Mouse (Mus musculus): Measurements from ENCODE around the gene Ppp1r15b. TPM values are rescaled to one million over a fixed set of nuclear protein-coding genes. Genes with fewer than 3 reads are reported as not detected.

The Ppp1r15b gene
- polyA plus RNA-seq, 1 experiment from 2014 or later, result 46.9 TPM

DNA sequence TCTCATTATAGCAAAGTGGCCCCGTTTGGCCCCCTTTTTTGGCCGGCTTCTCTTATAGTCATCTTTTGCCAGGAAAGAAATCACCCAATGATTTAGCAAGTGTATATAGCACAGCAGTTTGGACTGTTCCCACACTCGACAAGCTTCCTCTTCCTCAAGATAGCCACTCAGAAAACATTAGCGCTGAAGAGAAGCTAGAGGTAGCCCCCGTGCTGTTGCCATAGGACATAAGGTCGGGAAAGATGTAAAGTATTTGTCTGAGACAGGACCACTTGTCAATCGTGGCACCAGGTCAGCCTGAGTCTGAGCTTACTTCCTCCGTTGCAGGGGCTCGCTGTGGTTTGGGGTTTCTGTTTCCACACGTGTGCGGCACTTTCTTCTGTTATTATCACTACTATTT lies 34.2 kb downstream of the Ppp1r15b start:
- no peaks in the 10 kb centered on the region for H3K36me3 ChIP-seq
- peak overlapping the region; percentile 67 for H3K4me3 ChIP-seq (replicated peaks)

DNA sequence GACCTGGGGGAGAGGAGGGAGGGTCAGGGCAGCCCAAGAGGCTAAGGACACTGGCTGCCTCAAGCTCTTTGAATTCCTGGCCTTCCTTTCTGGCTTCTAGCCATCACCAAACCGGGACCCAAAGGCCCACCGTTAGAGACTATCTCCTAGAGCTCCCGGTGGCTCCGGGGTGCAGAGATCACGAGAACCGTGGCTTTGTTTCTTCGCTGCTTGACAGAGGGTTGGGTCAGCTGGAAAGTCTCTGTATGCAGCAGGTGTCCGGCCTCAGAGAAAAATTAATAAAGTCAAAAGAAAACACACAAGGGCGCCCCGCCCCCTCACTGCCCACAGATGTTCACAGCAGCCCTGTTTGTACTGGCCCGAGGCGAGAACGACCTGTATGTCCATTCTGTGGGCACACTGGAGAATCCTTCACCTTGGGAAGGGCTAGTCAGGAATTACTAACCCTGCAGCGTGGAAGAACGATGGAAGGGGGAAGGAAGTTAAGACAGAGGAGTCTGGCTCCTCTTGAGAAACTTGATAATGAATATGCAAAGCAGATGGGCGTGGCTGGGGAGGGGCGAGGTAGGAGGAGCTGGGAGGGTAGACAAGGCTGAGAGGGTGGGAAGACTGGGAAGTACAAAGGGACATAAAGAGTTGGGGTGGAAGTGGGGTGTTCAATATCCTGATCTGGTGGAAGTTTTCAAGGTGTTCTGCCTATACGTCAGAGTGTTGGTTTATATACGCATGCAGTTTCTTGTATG lies 37.5 kb downstream of the Ppp1r15b start:
- Histone ChIP-seq H3K9me3 (no peaks in the 10 kb centered on the region), H3K9ac (no peak overlapping the region), H3K27ac (no peak overlapping the region), H3K4me2 (replicated peaks) (peak overlapping the region; percentile 42), H3K36me3 (no peaks in the 10 kb centered on the region), H3K4me3 (replicated peaks) (no peak overlapping the region), H3K27me3 (replicated peaks) (peaks cover 8% of the 10 kb centered on the region; the same call in 1 of the 2 replicates), H3K4me1 (replicated peaks) (peaks cover 17% of the 10 kb centered on the region)
- no peak for ATAC-seq
- 31% methylated on average over 19 of the region's 19 CpGs for WGBS

More for the DNA sequence above, 34.2 kb downstream of the Ppp1r15b start:
- Histone ChIP-seq H3K4me1 (replicated peaks) (peaks cover 26% of the 10 kb centered on the region), H3K27me3 (replicated peaks) (peaks cover 8% of the 10 kb centered on the region; the same call in 1 of the 2 replicates), H3K27ac (peak overlapping the region; percentile 91), H3K9me3 (no peaks in the 10 kb centered on the region), H3K4me2 (replicated peaks) (peak overlapping the region; percentile 96), H3K9ac (peak overlapping the region; percentile 76)
- 27% methylated on average over 11 of the region's 11 CpGs for WGBS
- no peak for ATAC-seq

DNA sequence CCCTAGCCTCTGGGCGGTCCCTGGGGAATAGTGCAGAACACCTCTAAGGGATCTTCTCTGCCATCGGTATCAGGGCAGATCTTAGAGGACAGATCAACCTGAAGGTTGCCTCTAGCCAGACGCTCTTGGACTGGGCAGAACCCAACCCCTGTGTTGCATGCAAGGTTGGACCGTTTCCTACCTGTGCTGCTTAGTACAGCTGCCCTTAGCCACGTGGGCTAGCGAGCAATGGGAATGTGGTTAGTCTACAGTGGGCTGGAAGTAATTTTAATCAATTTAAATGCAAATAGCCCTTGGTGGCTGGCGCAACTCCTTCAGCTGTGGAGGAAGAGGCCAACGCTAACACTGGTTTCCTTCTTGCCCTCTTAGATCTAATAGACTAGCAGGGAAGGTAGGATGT lies 39.3 kb downstream of the Ppp1r15b start:
- Histone ChIP-seq H3K9ac (no peak overlapping the region), H3K27me3 (replicated peaks) (no peaks in the 10 kb centered on the region), H3K4me2 (replicated peaks) (no peak overlapping the region), H3K9me3 (no peaks in the 10 kb centered on the region), H3K27ac (no peak overlapping the region), H3K36me3 (no peaks in the 10 kb centered on the region), H3K4me1 (replicated peaks) (peaks cover 13% of the 10 kb centered on the region; the same call in 1 of the 2 replicates), H3K4me3 (replicated peaks) (no peak overlapping the region)
- no peak for ATAC-seq
- 84% methylated on average over 8 of the region's 8 CpGs for WGBS

DNA sequence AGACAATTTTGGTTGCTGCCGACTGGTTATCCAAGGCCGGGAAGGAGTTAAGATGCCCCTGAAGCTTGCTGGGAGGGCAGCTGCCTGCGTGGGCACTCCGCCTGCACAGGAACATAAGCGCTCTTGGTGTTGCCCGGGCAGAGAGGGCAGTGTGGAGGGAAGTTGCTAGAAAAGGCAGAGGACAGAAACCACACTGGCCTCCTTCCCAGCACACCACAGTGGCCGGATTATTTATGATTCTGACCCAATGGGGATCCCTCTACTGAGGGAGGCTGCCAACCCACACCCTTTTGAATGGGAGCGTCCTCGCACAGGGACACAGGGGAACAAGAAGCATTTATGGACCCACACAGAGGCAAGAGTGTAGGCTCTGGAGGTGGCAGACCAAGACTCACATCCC lies 40.4 kb downstream of the Ppp1r15b start:
- Histone ChIP-seq H3K4me1 (replicated peaks) (peaks cover 13% of the 10 kb centered on the region; the same call in 1 of the 2 replicates), H3K27me3 (replicated peaks) (no peaks in the 10 kb centered on the region), H3K9me3 (no peaks in the 10 kb centered on the region), H3K4me3 (replicated peaks) (no peak overlapping the region), H3K27ac (no peak overlapping the region), H3K9ac (no peak overlapping the region), H3K4me2 (replicated peaks) (no peak overlapping the region), H3K36me3 (no peaks in the 10 kb centered on the region)
- WGBS, result 92% methylated on average over 9 of the region's 9 CpGs
- ATAC-seq, result no peak

- Histone ChIP-seq H3K4me3 (replicated peaks) (no peak overlapping the region), H3K4me1 (replicated peaks) (0 out of 2 replicates have a peak, but pooled peaks cover 6% of the 10 kb centered on the region)
These were observed 44.2 kb downstream of the Ppp1r15b start for GRCm38 (mm10) chr1:133175150-133175549.

DNA sequence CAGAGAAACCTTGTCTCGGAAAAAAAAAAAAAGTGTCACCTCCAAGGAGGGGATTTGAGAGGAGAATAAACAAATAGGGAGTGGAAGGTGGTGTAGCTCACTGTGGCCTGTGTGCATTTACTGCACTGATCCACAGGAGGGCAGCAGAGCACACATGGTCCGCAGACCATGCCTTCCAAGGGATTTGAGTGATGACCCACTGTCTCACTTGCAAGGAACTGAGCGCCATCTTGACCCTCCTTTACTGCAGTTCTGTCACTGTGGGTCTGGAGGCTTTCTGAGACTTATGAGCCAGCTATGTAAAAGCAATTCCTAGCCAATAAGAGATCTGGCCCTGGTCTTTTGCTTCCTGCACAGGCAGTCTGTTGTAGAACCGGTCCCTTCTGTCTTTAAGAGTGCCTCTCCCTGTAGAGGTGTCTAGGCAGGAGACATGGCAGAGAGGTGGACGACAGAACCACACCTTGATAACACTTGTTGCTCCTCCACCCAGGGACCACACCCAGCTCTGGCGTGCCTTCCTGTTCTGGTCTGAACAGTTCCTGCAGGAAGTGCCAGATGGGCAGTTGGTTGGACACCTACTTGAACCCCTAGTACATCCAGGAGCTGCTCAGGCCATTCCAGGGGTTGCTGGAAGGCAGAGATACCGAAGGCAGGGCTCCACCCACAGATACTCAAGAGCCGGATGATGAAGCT lies 46.7 kb downstream of the Ppp1r15b start:
- H3K27ac ChIP-seq, result no peak overlapping the region
- peak; percentile 16; the same call in 1 of the 2 replicates for ATAC-seq

More at GRCm38 (mm10) chr1:133175150-133175549, 44.2 kb downstream of the Ppp1r15b start:
- Histone ChIP-seq H3K9me3 (no peaks in the 10 kb centered on the region), H3K36me3 (no peaks in the 10 kb centered on the region), H3K27me3 (replicated peaks) (no peaks in the 10 kb centered on the region), H3K27ac (no peak overlapping the region), H3K4me2 (replicated peaks) (no peak overlapping the region), H3K9ac (no peak overlapping the region)
- no peak for ATAC-seq
- WGBS, result 43% methylated on average over 6 of the region's 6 CpGs

DNA sequence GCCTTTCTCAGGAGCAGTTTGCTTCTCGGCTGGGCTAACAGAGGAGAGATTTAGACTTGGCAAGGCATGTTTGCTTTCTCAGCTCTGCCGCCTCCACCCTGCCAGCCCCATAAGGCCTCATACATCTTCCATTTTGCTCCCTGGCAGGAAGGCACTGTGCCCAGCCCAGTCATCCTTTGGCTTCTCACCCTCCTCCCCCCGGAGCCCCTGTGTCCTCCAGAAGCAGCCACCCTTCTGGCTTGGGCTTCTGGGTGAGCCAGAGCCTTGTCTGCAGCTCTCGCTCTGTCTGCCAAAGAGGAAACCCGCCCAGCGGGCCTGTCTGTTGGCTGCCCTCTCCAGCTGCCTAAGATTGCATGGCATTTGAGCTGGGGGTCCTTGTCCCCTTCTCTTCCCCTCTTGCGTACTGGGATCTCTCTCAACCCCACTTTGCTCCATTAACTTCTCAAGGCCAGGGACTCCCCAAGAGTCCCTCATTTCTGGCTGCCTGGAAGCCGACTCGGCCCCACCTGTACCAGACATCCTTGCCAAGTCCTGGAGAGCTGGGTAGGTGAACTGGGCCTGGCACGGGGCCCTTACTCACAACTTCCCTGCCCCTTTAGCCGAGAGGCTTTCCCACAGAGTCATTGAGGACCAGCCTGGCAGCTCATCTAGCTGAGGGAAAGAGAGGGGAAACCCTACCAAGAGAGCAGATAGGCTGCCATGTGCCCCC lies 47.9 kb downstream of the Ppp1r15b start:
- Histone ChIP-seq H3K36me3 (no peaks in the 10 kb centered on the region), H3K4me2 (replicated peaks) (no peak overlapping the region), H3K27ac (no peak overlapping the region), H3K9ac (no peak overlapping the region), H3K4me1 (replicated peaks) (peaks cover 30% of the 10 kb centered on the region), H3K4me3 (replicated peaks) (no peak overlapping the region), H3K9me3 (no peaks in the 10 kb centered on the region), H3K27me3 (replicated peaks) (peaks cover 5% of the 10 kb centered on the region)
- 82% methylated on average over 11 of the region's 11 CpGs for WGBS
- no peak for ATAC-seq

More for the DNA sequence above, 46.7 kb downstream of the Ppp1r15b start:
- Histone ChIP-seq H3K9ac (no peak overlapping the region), H3K4me1 (replicated peaks) (peaks cover 22% of the 10 kb centered on the region), H3K36me3 (no peaks in the 10 kb centered on the region), H3K4me2 (replicated peaks) (no peak overlapping the region), H3K27me3 (replicated peaks) (peaks cover 5% of the 10 kb centered on the region), H3K4me3 (replicated peaks) (no peak overlapping the region), H3K9me3 (no peaks in the 10 kb centered on the region)
- WGBS, result 40% methylated on average over 8 of the region's 8 CpGs

GRCm38 (mm10) chr1:133181072-133182015 lies 50.4 kb downstream of the Ppp1r15b start:
- Histone ChIP-seq H3K27ac (0 out of 2 replicates have a peak overlapping the region, but pooled peaks have one; percentile 32), H3K4me2 (replicated peaks) (peak overlapping the region; percentile 92), H3K4me1 (replicated peaks) (peaks cover 30% of the 10 kb centered on the region), H3K36me3 (no peaks in the 10 kb centered on the region), H3K27me3 (replicated peaks) (peaks cover 5% of the 10 kb centered on the region), H3K4me3 (replicated peaks) (peak overlapping the region; percentile 42), H3K9ac (peak overlapping the region; percentile 41), H3K9me3 (no peaks in the 10 kb centered on the region)
- ATAC-seq, result peak; percentile 68
- 5% methylated on average over 31 of the region's 31 CpGs for WGBS

GRCm38 (mm10) chr1:133182016-133182705 lies 51.2 kb downstream of the Ppp1r15b start:
- Histone ChIP-seq H3K9me3 (no peaks in the 10 kb centered on the region), H3K4me2 (replicated peaks) (peak overlapping the region; percentile 92), H3K9ac (peak overlapping the region; percentile 38), H3K4me3 (replicated peaks) (peak overlapping the region; percentile 42), H3K36me3 (no peaks in the 10 kb centered on the region), H3K27me3 (replicated peaks) (peaks cover 5% of the 10 kb centered on the region), H3K27ac (peak overlapping the region; percentile 58; the same call in 1 of the 2 replicates), H3K4me1 (replicated peaks) (peaks cover 30% of the 10 kb centered on the region)
- WGBS, result 8% methylated on average over 24 of the region's 25 CpGs
- ATAC-seq, result peak; percentile 62

- peak; percentile 24 for ATAC-seq
- peak overlapping the region; percentile 38 for H3K9ac ChIP-seq
- 16% methylated on average over 16 of the region's 16 CpGs for WGBS
These were observed 51.8 kb downstream of the Ppp1r15b start for GRCm38 (mm10) chr1:133182706-133183095.

More at GRCm38 (mm10) chr1:133182706-133183095, 51.8 kb downstream of the Ppp1r15b start:
- Histone ChIP-seq H3K9me3 (no peaks in the 10 kb centered on the region), H3K27ac (peak overlapping the region; percentile 58; the same call in 1 of the 2 replicates), H3K27me3 (replicated peaks) (peaks cover 5% of the 10 kb centered on the region), H3K4me1 (replicated peaks) (peaks cover 28% of the 10 kb centered on the region), H3K4me2 (replicated peaks) (peak overlapping the region; percentile 92), H3K4me3 (replicated peaks) (peak overlapping the region; percentile 42), H3K36me3 (no peaks in the 10 kb centered on the region)
